Mouse (Mus musculus) layer of hippocampus, postnatal 14 days (tissue): ENCODE results near the gene Ptch1. TPM values are rescaled to one million over a fixed set of nuclear protein-coding genes. Genes with fewer than 3 reads are reported as not detected.

Source experiments
- DNase-seq, 2 experiments: peaks; one replicate each; pipeline ENCODE4 v3.0.0; 2021 to 2022; ENCODE audit warnings: low spot score in 2 of 2, mixed read lengths in 1 of 2
- total RNA-seq, 2 experiments: library from RNA; stranded (reverse); gene quantifications; 2 replicates each; pipeline ENCODE4 v1.2.3; 2021

The Ptch1 gene
- total RNA-seq, 2 experiments from 2014 or later, result 40.2 to 48.1 TPM

GRCm38 (mm10) chr13:63502391-63502790 lies 71.0 kb downstream of the Ptch1 start:
- no peak for DNase-seq

GRCm38 (mm10) chr13:63499489-63499888 lies 73.9 kb downstream of the Ptch1 start:
- no peak for DNase-seq

- DNase-seq, result peak in 1 of 2 experiments; percentile 8
Measured at GRCm38 (mm10) chr13:63496646-63497582, 76.5 kb downstream of the Ptch1 start, which contains the start of gene Fancc. TSS of gene Fancc (minus strand) at chr13:63497278.

GRCm38 (mm10) chr13:63487707-63488042 lies 85.7 kb downstream of the Ptch1 start:
- DNase-seq, result no peak

- no peak for DNase-seq
Measured at GRCm38 (mm10) chr13:63486791-63487706, 86.3 kb downstream of the Ptch1 start.

- DNase-seq, result no peak
Measured at GRCm38 (mm10) chr13:63475356-63475755, 98.0 kb downstream of the Ptch1 start.

Other genes with a start within 250 kb of the Ptch1 start
- 1 to 10 TPM; 7.1 to 7.7 TPM for gene Fancc, start 76.3 kb downstream of the Ptch1 start, total RNA-seq
- gene Ercc6l2, start 241.6 kb upstream of the Ptch1 start, total RNA-seq, result 10 to 100 TPM; 17.1 to 17.5 TPM